Mouse (Mus musculus): ENCODE data around the gene Cldn34c1.
"Not testable (repeated sequence)": the region's sequence is repeated elsewhere in the genome, so short reads cannot be mapped to it uniquely, and the experiment has no call there.

The Cldn34c1 gene

DNA sequence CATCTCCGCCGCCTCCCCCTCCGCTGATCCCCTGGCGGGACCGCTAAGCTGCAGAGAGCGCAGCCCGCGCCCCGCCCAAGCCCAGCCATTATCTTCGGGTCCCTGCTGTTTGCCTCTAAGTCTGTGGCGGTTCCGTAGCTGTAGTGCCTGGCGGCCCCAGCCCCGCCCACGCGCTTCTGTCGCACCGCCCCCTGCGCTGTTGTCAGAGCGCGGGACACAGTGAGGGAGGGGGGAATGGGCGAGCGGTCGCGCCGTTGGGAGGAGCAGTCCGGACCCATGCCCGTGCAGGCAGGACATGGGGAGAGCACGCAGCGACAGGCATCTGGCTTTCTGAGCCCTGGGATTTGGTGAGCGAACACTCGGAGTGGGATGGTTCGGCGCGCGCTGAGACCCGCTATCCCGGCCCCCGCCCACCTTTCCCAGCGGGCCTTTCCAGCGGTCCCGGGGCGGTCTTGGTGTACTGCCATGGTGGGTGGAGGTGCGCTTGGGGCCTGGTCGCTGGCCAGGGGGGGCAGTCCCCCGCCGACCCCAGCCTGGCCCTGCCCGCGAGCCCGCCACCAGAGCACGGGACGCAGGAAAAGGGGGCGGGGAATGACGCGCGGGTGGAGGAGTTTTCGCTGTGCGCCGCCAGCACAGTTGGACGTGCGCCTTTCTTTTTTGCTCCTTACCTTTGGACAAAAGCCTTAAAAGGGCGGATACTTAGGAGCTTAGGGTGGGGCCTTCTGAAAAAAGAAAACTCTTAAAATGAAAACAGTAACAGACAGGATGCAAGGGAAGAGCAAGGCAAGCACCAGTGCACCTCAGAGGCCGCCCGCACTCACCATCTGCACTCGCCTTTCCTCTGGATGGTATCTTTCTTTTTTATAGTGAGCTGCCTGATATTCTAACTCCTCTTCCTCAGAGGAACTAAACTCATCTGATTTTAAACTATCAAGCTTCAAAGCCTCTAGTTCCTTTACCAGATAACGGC is at the start of gene Cldn34c1:
Cldn34c1 (plus strand) TSS at position 205 of the 970 bp plus-strand sequence.
- peak; percentile 42 for DNase-seq (ENCODE audit: low spot score)

DNA sequence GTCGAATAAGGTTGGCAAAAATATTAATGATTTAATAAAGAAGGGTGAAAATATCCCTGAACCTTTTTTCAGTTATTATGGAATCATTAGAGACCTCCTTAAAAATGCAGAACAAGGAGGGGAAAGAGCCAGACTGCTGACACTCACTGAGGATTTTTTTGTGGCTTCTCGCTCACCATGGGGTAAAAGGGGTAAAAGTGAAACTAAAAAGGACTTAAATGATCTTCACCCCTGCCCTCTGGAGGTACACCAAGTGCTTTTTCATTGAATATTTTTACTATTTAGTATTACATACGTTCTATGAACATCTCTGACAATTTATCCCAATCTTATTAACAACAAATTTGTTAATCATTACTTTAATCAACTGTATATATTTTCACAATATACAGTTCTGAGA is 15.9 kb upstream of the Cldn34c1 start:
- no peak for DNase-seq (ENCODE audit: low spot score)

DNA sequence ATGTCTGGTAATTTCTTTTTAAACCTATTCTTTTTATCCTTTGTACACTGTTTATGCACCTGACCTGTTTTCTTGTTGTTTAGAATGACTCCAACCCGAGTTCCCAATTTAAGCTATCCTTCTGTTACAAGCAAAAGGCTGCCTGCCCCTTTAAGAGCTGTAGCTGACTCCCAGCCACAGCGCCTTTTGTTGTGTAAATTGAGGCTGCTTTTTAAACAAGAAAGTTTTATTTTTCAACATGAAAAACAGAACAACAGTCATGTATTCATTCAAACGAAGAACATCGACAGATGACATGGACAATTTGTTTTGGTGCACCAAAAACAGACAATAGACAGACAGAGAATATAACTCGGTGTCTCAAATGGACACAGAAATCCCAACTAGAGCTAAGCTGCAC is 489 bp upstream of the Cldn34c1 start:
- DNase-seq (ENCODE audit: low spot score), result not testable (repeated sequence)

GRCm38 (mm10) chrX:123104692-123105091 is 1.4 kb downstream of the Cldn34c1 start:
- not testable (repeated sequence) for DNase-seq (ENCODE audit: low spot score)

DNA sequence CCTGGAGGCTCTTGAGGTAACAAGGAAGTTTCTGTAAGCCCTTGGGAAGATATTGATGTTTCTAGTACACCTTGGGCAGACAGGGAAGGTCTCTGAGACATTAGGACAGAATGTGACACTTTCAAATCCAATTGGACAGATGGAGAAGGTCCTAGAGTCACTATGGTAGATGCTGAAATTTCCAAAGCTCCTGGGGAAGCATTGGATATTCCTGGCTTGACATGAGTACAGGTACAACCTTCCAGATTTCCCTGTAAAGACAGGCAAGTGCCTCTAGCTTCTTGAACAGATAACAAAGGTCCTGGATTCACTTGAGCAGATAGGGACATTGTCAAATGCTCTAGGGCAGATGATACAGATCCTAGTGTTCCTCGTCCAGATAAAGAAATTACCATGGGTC is 119.1 kb downstream of the Cldn34c1 start, which contains the start of gene Srsx:
Srsx (minus strand) TSS at position 101 of the 400 bp plus-strand sequence.
- not testable (repeated sequence) for DNase-seq (ENCODE audit: low spot score)
